ENCODE assay signal across 23 mouse cellular contexts in the genomic region with DNA sequence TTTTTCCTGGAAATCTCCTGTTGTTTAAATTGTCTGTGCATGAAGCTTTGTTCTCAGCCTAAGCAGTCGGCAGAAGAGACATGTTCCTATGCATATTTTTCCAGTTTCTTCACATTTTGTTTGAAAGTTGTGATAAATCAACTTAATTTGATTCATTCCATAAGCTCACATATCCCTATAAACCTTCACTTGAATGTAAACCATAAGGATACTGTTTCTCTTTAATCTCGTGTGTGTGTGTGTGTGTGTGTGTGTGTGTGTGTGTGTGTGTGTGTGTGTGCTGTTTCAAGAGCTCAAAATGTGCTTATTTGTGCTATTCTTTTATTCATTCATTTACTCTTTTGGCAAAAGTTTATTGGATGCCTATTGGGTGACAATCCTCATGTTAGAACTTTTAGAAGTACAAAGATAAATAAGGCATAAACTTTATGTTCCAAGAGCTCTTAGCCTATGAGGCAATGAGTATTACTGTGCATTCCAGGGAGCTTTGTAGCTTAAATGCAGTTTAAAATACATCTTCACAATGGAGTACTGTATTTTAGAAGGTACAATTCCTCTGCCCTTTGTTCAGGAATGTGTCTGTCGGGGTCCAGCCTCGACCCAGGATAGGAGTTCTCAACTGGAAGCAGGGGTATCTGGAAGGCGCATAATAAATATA.
"Had no signal": no experiment of that assay in that cellular context is flagged by ENCODE, and none has a peak within 500 bp of the region (broad histone marks: within the 10 kb centered on the region; RNA-seq: fewer than 3 reads in every experiment).

No protein-coding gene starts in this region.

- H3K4me3 ChIP-seq: forebrain, embryonic 15.5 days; heart, adult 2 months; heart, embryonic 13.5 days; heart, embryonic 15.5 days; hindbrain, embryonic 13.5 days; hindbrain, embryonic 15.5 days; limb, embryonic 10.5 days; limb, embryonic 12.5 days had no signal

- H3K4me2 ChIP-seq: forebrain, embryonic 15.5 days; heart, embryonic 11.5 days; heart, embryonic 13.5 days; hindbrain, embryonic 13.5 days; hindbrain, embryonic 15.5 days; limb, embryonic 12.5 days; liver, embryonic 11.5 days had no signal

- H3K27ac ChIP-seq: forebrain, embryonic 15.5 days; heart, adult 2 months; heart, embryonic 13.5 days; heart, embryonic 15.5 days; hindbrain, embryonic 13.5 days; hindbrain, embryonic 15.5 days; hindbrain, postnatal 0 days; limb, embryonic 10.5 days; limb, embryonic 12.5 days had no signal

- H3K36me3 ChIP-seq: forebrain, embryonic 15.5 days; heart, embryonic 13.5 days; heart, embryonic 15.5 days; hindbrain, embryonic 13.5 days; hindbrain, embryonic 15.5 days; limb, embryonic 10.5 days; limb, embryonic 12.5 days had no signal

- H3K27me3 ChIP-seq: forebrain, embryonic 15.5 days; heart, embryonic 13.5 days; heart, embryonic 15.5 days; hindbrain, embryonic 13.5 days; hindbrain, embryonic 15.5 days; limb, embryonic 12.5 days had no signal

- ATAC-seq: forebrain, embryonic 15.5 days; forebrain, postnatal 0 days; hindbrain, postnatal 0 days had no signal

- H3K9ac ChIP-seq: forebrain, embryonic 15.5 days; forebrain, postnatal 0 days; heart, embryonic 13.5 days; heart, embryonic 15.5 days; hindbrain, embryonic 13.5 days; hindbrain, embryonic 15.5 days; limb, embryonic 12.5 days had no signal

- H3K9me3 ChIP-seq: forebrain, embryonic 15.5 days; heart, embryonic 13.5 days; heart, embryonic 15.5 days; hindbrain, embryonic 13.5 days; hindbrain, embryonic 15.5 days; limb, embryonic 10.5 days; limb, embryonic 12.5 days had no signal

- DNase-seq: forebrain, postnatal 0 days; gastrocnemius, postnatal 14 days; gastrocnemius, postnatal 36 days; heart, adult 2 months; heart, postnatal 14 days; heart, postnatal 36 days; kidney, adult 18-20 months; kidney, adult 8-10 months; kidney, postnatal 10 days; kidney, postnatal 36 days; layer of hippocampus, adult 9-11 months; layer of hippocampus, postnatal 36 days; liver had no signal

- H3K4me1 ChIP-seq: forebrain, embryonic 15.5 days; heart, embryonic 13.5 days; heart, embryonic 15.5 days; hindbrain, embryonic 13.5 days; hindbrain, embryonic 15.5 days; limb, embryonic 10.5 days; limb, embryonic 12.5 days had no signal
